Mouse (Mus musculus) cerebellum, adult 2 months (tissue): ENCODE data around the gene Rgs3.
A peak's percentile ranks its signal among the peaks of the same experiment; 100 is the strongest.

Experiments
- CTCF ChIP-seq: fragments of 200-500 bp; IDR thresholded peaks from 2 replicates; pipeline ENCODE4 v1.5.1; 2011; ENCODE audit warnings: low read depth, mild to moderate bottlenecking, control low read depth, low read length, moderate library complexity, borderline replicate concordance; ENCODE audit not compliant: insufficient read depth
- POLR2A ChIP-seq: fragments of 200-500 bp; IDR thresholded peaks from 2 replicates; pipeline ENCODE4 v1.6.1; 2011; ENCODE audit warnings: low read length, control low read depth, borderline replicate concordance; ENCODE audit not compliant: insufficient read depth

DNA sequence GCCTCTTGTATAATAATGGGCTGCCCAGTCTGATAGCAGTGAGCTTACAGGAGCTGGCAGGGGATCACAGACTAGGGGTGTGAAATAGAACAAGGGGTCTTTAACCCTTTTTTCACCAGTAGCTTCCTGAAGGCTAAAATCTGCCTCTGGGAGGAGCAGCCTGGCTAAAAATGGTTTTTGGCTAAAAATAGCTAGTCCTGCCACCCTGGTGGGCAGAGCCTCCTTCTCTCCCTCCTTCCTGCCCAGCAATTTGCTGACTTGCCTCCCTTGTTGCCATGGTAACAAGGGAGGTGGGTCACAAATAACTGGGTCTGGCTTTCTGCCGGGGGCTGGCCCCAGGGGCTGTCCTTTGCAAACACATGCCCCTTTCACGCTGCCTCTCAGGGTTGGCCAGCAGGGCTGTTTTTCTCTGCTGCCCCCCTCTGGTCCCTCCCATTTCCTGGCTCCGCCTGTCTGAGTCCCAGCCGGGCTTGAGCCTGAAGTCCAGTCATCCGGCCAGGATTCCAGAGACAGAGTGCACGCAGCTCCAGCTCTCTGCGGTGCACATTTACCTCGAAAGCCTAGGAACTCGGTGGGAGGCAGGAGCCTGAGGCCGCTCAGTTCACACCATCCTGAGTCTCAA is 139.7 kb downstream of the Rgs3 start:
- peak; percentile 44; the same call in 1 of the 2 replicates for TF ChIP-seq POLR2A
- TF ChIP-seq CTCF: no peak
